Mouse (Mus musculus) cortical plate, adult 2 months (tissue): Measurements from ENCODE around the gene Creg1. TPM values are rescaled to one million over a fixed set of nuclear protein-coding genes. Genes with fewer than 3 reads are reported as not detected.

ENCODE experiments used
- H3K27ac ChIP-seq: fragments of 200-500 bp; 2 replicates; pipeline ENCODE4 v1.5.1; 2012; ENCODE audit warnings: low read length, control low read depth, inconsistent platforms; ENCODE audit not compliant: insufficient read depth
- H3K4me1 ChIP-seq: fragments of 200-500 bp; 2 replicates; pipeline ENCODE4 v1.6.1; 2011; ENCODE audit warnings: low read length; ENCODE audit not compliant: control insufficient read depth, insufficient read depth
- H3K4me3 ChIP-seq: fragments of 200-500 bp; 2 replicates; pipeline ENCODE4 v1.5.1; 2011; ENCODE audit warnings: mild to moderate bottlenecking, low read length, control low read depth; ENCODE audit not compliant: insufficient read depth
- CTCF ChIP-seq: fragments of 200-500 bp; IDR thresholded peaks from 2 replicates; pipeline ENCODE4 v1.5.1; 2011; ENCODE audit warnings: mild to moderate bottlenecking, control low read depth, low read length; ENCODE audit not compliant: insufficient read depth; ENCODE audit errors: extremely low read depth
- POLR2A ChIP-seq: fragments of 200-500 bp; IDR thresholded peaks from 2 replicates; pipeline ENCODE4 v1.6.1; 2011; ENCODE audit warnings: mild to moderate bottlenecking, low read length, control low read depth; ENCODE audit not compliant: insufficient read depth; ENCODE audit errors: extremely low read depth
- polyA plus RNA-seq: library from polyadenylated mRNA; depleted of rRNA; stranded (reverse); fragments of >200 nt; gene quantifications from 2 replicates; pipeline ENCODE4 v1.2.3, GENCODE M21; 2012

Creg1 gene
- polyA plus RNA-seq, 1 experiment: 35.0 TPM

- TF ChIP-seq POLR2A (no peak), CTCF (no peak)
- Histone ChIP-seq H3K27ac (no peak overlapping the region), H3K4me1 (no peaks in the 10 kb centered on the region), H3K4me3 (no peak overlapping the region)
These were observed 39.6 kb downstream of the Creg1 start for GRCm38 (mm10) chr1:165803107-165803506.

GRCm38 (mm10) chr1:165804133-165804532, 40.6 kb downstream of the Creg1 start:
- TF ChIP-seq POLR2A (no peak), CTCF (no peak)
- Histone ChIP-seq H3K27ac (no peak overlapping the region), H3K4me1 (no peaks in the 10 kb centered on the region), H3K4me3 (no peak overlapping the region)

DNA sequence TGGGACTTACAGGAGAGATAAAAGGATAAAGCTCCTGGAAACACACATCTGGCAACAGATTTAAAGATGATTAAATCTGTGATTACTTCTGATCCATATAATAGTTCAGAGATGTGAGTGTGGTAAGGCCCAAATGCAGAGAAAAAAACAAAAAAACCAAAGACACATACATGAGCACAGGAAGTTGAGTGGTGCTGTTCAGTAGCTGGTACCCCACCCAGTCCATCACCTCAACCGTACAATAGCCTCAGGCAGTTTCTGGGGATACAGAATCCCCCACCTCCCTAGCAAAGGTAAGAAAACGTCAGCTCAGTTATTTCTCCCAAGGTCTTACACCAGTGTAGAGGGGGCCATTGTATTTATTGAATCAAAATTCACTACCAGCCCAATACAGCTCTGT, 47.1 kb downstream of the Creg1 start:
- TF ChIP-seq POLR2A (no peak), CTCF (no peak)
- Histone ChIP-seq H3K27ac (no peak overlapping the region), H3K4me3 (no peak overlapping the region), H3K4me1 (no peaks in the 10 kb centered on the region)

DNA sequence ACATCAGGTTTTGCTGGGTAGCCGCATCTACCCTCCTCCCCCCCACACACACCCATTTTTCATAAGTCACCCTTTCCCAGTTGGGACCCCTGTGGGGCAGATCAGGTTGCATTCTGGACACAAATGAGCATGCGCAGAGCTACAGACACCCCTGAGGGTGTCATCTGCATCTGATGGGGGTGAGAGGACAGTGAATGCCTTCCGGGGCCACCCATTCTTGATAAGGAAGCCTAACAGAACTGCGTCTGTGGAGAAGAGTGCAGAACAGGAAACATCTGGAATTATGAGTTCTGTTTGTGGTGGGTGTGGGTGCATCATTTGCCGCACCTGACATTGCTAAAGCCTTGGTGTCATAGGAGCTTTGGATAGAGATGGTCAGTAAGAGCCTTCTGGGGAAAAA, 47.6 kb downstream of the Creg1 start:
- Histone ChIP-seq H3K27ac (no peak overlapping the region), H3K4me3 (no peak overlapping the region), H3K4me1 (no peaks in the 10 kb centered on the region)
- no peak for TF ChIP-seq CTCF
- no peak for TF ChIP-seq POLR2A

- TF ChIP-seq CTCF (no peak), POLR2A (no peak)
- Histone ChIP-seq H3K4me3 (no peak overlapping the region), H3K27ac (no peak overlapping the region), H3K4me1 (no peaks in the 10 kb centered on the region)
These were observed 49.2 kb downstream of the Creg1 start for GRCm38 (mm10) chr1:165812775-165813174.

GRCm38 (mm10) chr1:165814116-165814515, 50.6 kb downstream of the Creg1 start:
- Histone ChIP-seq H3K27ac (no peak overlapping the region), H3K4me3 (no peak overlapping the region), H3K4me1 (no peaks in the 10 kb centered on the region)
- TF ChIP-seq POLR2A (no peak), CTCF (no peak)

DNA sequence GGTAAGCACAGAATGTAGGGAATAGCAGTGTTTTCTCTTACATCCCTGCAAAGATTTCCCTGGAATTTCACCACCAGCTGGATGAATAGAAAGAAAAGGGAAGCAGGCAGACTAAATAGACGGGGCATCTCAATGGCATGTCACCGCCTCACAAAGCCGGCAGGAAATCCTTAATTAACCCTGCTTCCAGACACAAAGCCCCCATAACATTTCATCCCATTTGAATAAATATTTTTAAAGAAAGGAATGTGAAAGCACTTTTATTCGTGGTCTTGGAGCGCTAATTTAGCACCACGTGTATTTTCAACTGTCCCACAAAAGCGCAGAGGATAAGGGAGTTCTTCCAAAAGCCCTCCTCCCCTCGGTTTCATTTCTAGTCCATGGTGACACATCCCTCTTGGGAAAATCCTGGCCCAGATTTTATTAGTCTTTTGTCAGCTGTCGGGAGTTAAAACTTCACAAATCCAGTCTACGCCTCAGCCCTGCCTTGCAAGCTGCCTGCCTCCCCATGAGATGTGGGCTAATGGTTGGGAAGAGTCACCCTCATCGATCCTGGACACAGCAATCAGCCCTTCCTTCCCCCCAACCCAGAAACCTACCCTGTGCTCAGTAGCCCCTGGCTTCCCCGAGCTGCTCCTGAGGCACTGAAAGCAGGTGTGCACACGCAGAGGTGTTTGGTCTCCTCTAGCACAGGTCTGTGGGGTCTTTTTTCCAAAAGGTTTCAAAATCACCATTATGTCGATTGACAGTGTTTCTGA, 51.2 kb downstream of the Creg1 start:
- no peak overlapping the region for H3K4me3 ChIP-seq
- no peak overlapping the region for H3K27ac ChIP-seq
- TF ChIP-seq POLR2A: no peak
- no peak for TF ChIP-seq CTCF
- H3K4me1 ChIP-seq: no peaks in the 10 kb centered on the region

- Histone ChIP-seq H3K4me3 (no peak overlapping the region), H3K27ac (no peak overlapping the region), H3K4me1 (no peaks in the 10 kb centered on the region)
- TF ChIP-seq CTCF: no peak
- TF ChIP-seq POLR2A: no peak
These were observed 52.8 kb downstream of the Creg1 start for GRCm38 (mm10) chr1:165816391-165816790.

GRCm38 (mm10) chr1:165817264-165817663, 53.7 kb downstream of the Creg1 start:
- no peaks in the 10 kb centered on the region for H3K4me1 ChIP-seq
- TF ChIP-seq POLR2A: no peak
- no peak for TF ChIP-seq CTCF
- no peak overlapping the region for H3K4me3 ChIP-seq
- no peak overlapping the region for H3K27ac ChIP-seq

GRCm38 (mm10) chr1:165818145-165818860, 54.8 kb downstream of the Creg1 start:
- Histone ChIP-seq H3K4me3 (no peak overlapping the region), H3K27ac (no peak overlapping the region), H3K4me1 (no peaks in the 10 kb centered on the region)
- TF ChIP-seq CTCF: no peak
- TF ChIP-seq POLR2A: no peak
